Mouse (Mus musculus): ENCODE data around the gene Mical3. TPM values are rescaled to one million over a fixed set of nuclear protein-coding genes. Genes with fewer than 3 reads are reported as not detected.

The Mical3 gene
- polyA plus RNA-seq, 1 experiment from 2014 or later: 11.8 TPM

GRCm38 (mm10) chr6:121139271-121139670 is 8.5 kb upstream of the Mical3 start:
- Histone ChIP-seq H3K4me2 (no peak overlapping the region), H3K4me3 (ENCODE audit: low read depth, low read length) (no peak overlapping the region), H3K4me1 (ENCODE audit: control insufficient read depth, insufficient read depth, low read length) (no peaks in the 10 kb centered on the region), H3K27ac (ENCODE audit: low read depth, low read length) (no peak overlapping the region), H3K27me3 (ENCODE audit: control insufficient read depth, insufficient read depth, low read length) (no peaks in the 10 kb centered on the region), H3K9me3 (ENCODE audit: control insufficient read depth, low read length) (no peaks in the 10 kb centered on the region), H3K9ac (ENCODE audit: low read length) (no peak overlapping the region), H3K36me3 (ENCODE audit: control insufficient read depth, insufficient read depth, low read length) (no peaks in the 10 kb centered on the region)
- ATAC-seq (ENCODE audit: low FRiP score) (no peak), DNase-seq (ENCODE audit: low spot score, missing footprints) (no peak)
- 95% methylated on average over 1 of the region's 1 CpGs for WGBS

- Histone ChIP-seq H3K9ac (ENCODE audit: low read length) (no peak overlapping the region), H3K36me3 (ENCODE audit: control insufficient read depth, insufficient read depth, low read length) (no peaks in the 10 kb centered on the region), H3K4me1 (ENCODE audit: control insufficient read depth, insufficient read depth, low read length) (no peaks in the 10 kb centered on the region), H3K4me2 (no peak overlapping the region), H3K4me3 (ENCODE audit: low read depth, low read length) (no peak overlapping the region), H3K9me3 (ENCODE audit: control insufficient read depth, low read length) (no peaks in the 10 kb centered on the region), H3K27me3 (ENCODE audit: control insufficient read depth, insufficient read depth, low read length) (no peaks in the 10 kb centered on the region), H3K27ac (ENCODE audit: low read depth, low read length) (no peak overlapping the region)
- DNase-seq (ENCODE audit: low spot score, missing footprints) (no peak), ATAC-seq (ENCODE audit: low FRiP score) (no peak)
- 88% methylated on average over 12 of the region's 12 CpGs for WGBS
These were observed 7.7 kb upstream of the Mical3 start for GRCm38 (mm10) chr6:121138338-121139040.

- Histone ChIP-seq H3K9ac (ENCODE audit: low read length) (no peak overlapping the region), H3K4me3 (ENCODE audit: low read depth, low read length) (no peak overlapping the region), H3K4me2 (no peak overlapping the region), H3K27ac (ENCODE audit: low read depth, low read length) (no peak overlapping the region), H3K27me3 (ENCODE audit: control insufficient read depth, insufficient read depth, low read length) (no peaks in the 10 kb centered on the region), H3K36me3 (ENCODE audit: control insufficient read depth, insufficient read depth, low read length) (no peaks in the 10 kb centered on the region), H3K4me1 (ENCODE audit: control insufficient read depth, insufficient read depth, low read length) (no peaks in the 10 kb centered on the region), H3K9me3 (ENCODE audit: control insufficient read depth, low read length) (no peaks in the 10 kb centered on the region)
- no peak for ATAC-seq (ENCODE audit: low FRiP score)
- WGBS: 72% methylated on average over 6 of the region's 6 CpGs
- no peak for DNase-seq (ENCODE audit: low spot score, missing footprints)
These were observed 6.4 kb upstream of the Mical3 start for GRCm38 (mm10) chr6:121137222-121137621.

- 57% methylated on average over 5 of the region's 5 CpGs for WGBS
- Histone ChIP-seq H3K4me1 (ENCODE audit: control insufficient read depth, insufficient read depth, low read length) (peaks cover 8% of the 10 kb centered on the region), H3K27me3 (ENCODE audit: control insufficient read depth, insufficient read depth, low read length) (peaks cover 6% of the 10 kb centered on the region; the same call in 1 of the 2 replicates), H3K9me3 (ENCODE audit: control insufficient read depth, low read length) (no peaks in the 10 kb centered on the region), H3K36me3 (ENCODE audit: control insufficient read depth, insufficient read depth, low read length) (no peaks in the 10 kb centered on the region), H3K27ac (ENCODE audit: low read depth, low read length) (no peak overlapping the region), H3K9ac (ENCODE audit: low read length) (no peak overlapping the region), H3K4me3 (ENCODE audit: low read depth, low read length) (no peak overlapping the region), H3K4me2 (no peak overlapping the region)
- ATAC-seq (ENCODE audit: low FRiP score) (no peak), DNase-seq (ENCODE audit: low spot score, missing footprints) (peak; percentile 84)
These were observed 4.1 kb upstream of the Mical3 start for GRCm38 (mm10) chr6:121134884-121135283.

GRCm38 (mm10) chr6:121134249-121134648 is 3.5 kb upstream of the Mical3 start:
- WGBS: 21% methylated on average over 3 of the region's 3 CpGs
- Histone ChIP-seq H3K4me2 (no peak overlapping the region), H3K9ac (ENCODE audit: low read length) (no peak overlapping the region), H3K9me3 (ENCODE audit: control insufficient read depth, low read length) (no peaks in the 10 kb centered on the region), H3K36me3 (ENCODE audit: control insufficient read depth, insufficient read depth, low read length) (no peaks in the 10 kb centered on the region), H3K27ac (ENCODE audit: low read depth, low read length) (no peak overlapping the region), H3K4me3 (ENCODE audit: low read depth, low read length) (no peak overlapping the region), H3K27me3 (ENCODE audit: control insufficient read depth, insufficient read depth, low read length) (peaks cover 10% of the 10 kb centered on the region; the same call in 1 of the 2 replicates), H3K4me1 (ENCODE audit: control insufficient read depth, insufficient read depth, low read length) (peaks cover 13% of the 10 kb centered on the region)
- ATAC-seq (ENCODE audit: low FRiP score) (no peak), DNase-seq (ENCODE audit: low spot score, missing footprints) (no peak)

GRCm38 (mm10) chr6:121130039-121130705 is 627 bp downstream of the Mical3 start:
- under 1% methylated on average over 32 of the region's 32 CpGs for WGBS

GRCm38 (mm10) chr6:121129506-121129905 is 1.3 kb downstream of the Mical3 start:
- Histone ChIP-seq H3K4me1 (ENCODE audit: control insufficient read depth, insufficient read depth, low read length) (peaks cover 14% of the 10 kb centered on the region), H3K4me3 (ENCODE audit: low read depth, low read length) (peak overlapping the region; percentile 30), H3K9me3 (ENCODE audit: control insufficient read depth, low read length) (no peaks in the 10 kb centered on the region), H3K36me3 (ENCODE audit: control insufficient read depth, insufficient read depth, low read length) (no peaks in the 10 kb centered on the region), H3K9ac (ENCODE audit: low read length) (peak overlapping the region; percentile 59), H3K27ac (ENCODE audit: low read depth, low read length) (no peak overlapping the region), H3K27me3 (ENCODE audit: control insufficient read depth, insufficient read depth, low read length) (peaks cover 13% of the 10 kb centered on the region; the same call in 1 of the 2 replicates), H3K4me2 (peak overlapping the region; percentile 59)
- ATAC-seq (ENCODE audit: low FRiP score) (peak; percentile 57), DNase-seq (ENCODE audit: low spot score, missing footprints) (peak; percentile 92)
- WGBS: 7% methylated on average over 20 of the region's 21 CpGs

More at GRCm38 (mm10) chr6:121130039-121130705, 627 bp downstream of the Mical3 start:
- Histone ChIP-seq H3K9me3 (ENCODE audit: control insufficient read depth, low read length) (no peaks in the 10 kb centered on the region), H3K36me3 (ENCODE audit: control insufficient read depth, insufficient read depth, low read length) (no peaks in the 10 kb centered on the region), H3K27me3 (ENCODE audit: control insufficient read depth, insufficient read depth, low read length) (peaks cover 13% of the 10 kb centered on the region; the same call in 1 of the 2 replicates), H3K27ac (ENCODE audit: low read depth, low read length) (no peak overlapping the region), H3K4me1 (ENCODE audit: control insufficient read depth, insufficient read depth, low read length) (peaks cover 14% of the 10 kb centered on the region), H3K4me2 (peak overlapping the region; percentile 59), H3K9ac (ENCODE audit: low read length) (peak overlapping the region; percentile 59), H3K4me3 (ENCODE audit: low read depth, low read length) (peak overlapping the region; percentile 30)
- ATAC-seq (ENCODE audit: low FRiP score) (peak; percentile 92), DNase-seq (ENCODE audit: low spot score, missing footprints) (peak; percentile 99)

GRCm38 (mm10) chr6:121128736-121129135 is 2.1 kb downstream of the Mical3 start:
- Histone ChIP-seq H3K4me3 (ENCODE audit: low read depth, low read length) (no peak overlapping the region), H3K36me3 (ENCODE audit: control insufficient read depth, insufficient read depth, low read length) (no peaks in the 10 kb centered on the region)
- ATAC-seq (ENCODE audit: low FRiP score): no peak

GRCm38 (mm10) chr6:121127726-121128125 is 3.1 kb downstream of the Mical3 start:
- Histone ChIP-seq H3K4me3 (ENCODE audit: low read depth, low read length) (no peak overlapping the region), H3K27ac (ENCODE audit: low read depth, low read length) (no peak overlapping the region), H3K4me2 (no peak overlapping the region), H3K4me1 (ENCODE audit: control insufficient read depth, insufficient read depth, low read length) (peaks cover 14% of the 10 kb centered on the region), H3K9ac (ENCODE audit: low read length) (no peak overlapping the region), H3K36me3 (ENCODE audit: control insufficient read depth, insufficient read depth, low read length) (no peaks in the 10 kb centered on the region), H3K27me3 (ENCODE audit: control insufficient read depth, insufficient read depth, low read length) (peaks cover 13% of the 10 kb centered on the region; the same call in 1 of the 2 replicates), H3K9me3 (ENCODE audit: control insufficient read depth, low read length) (no peaks in the 10 kb centered on the region)
- no peak for ATAC-seq (ENCODE audit: low FRiP score)
- DNase-seq (ENCODE audit: low spot score, missing footprints): no peak
- 70% methylated on average over 3 of the region's 3 CpGs for WGBS

More at GRCm38 (mm10) chr6:121128736-121129135, 2.1 kb downstream of the Mical3 start:
- no peaks in the 10 kb centered on the region for H3K9me3 ChIP-seq (ENCODE audit: control insufficient read depth, low read length)
- no peak overlapping the region for H3K4me2 ChIP-seq
- peaks cover 14% of the 10 kb centered on the region for H3K4me1 ChIP-seq (ENCODE audit: control insufficient read depth, insufficient read depth, low read length)
- no peak overlapping the region for H3K9ac ChIP-seq (ENCODE audit: low read length)
- H3K27me3 ChIP-seq (ENCODE audit: control insufficient read depth, insufficient read depth, low read length): peaks cover 13% of the 10 kb centered on the region; the same call in 1 of the 2 replicates
- no peak overlapping the region for H3K27ac ChIP-seq (ENCODE audit: low read depth, low read length)
- WGBS: 83% methylated on average over 5 of the region's 5 CpGs
- DNase-seq (ENCODE audit: low spot score, missing footprints): peak; percentile 87

Data from midbrain, embryonic 11.5 days (tissue).